Mouse (Mus musculus): ENCODE measurements around the gene Pnmt.

Gene Pnmt

DNA sequence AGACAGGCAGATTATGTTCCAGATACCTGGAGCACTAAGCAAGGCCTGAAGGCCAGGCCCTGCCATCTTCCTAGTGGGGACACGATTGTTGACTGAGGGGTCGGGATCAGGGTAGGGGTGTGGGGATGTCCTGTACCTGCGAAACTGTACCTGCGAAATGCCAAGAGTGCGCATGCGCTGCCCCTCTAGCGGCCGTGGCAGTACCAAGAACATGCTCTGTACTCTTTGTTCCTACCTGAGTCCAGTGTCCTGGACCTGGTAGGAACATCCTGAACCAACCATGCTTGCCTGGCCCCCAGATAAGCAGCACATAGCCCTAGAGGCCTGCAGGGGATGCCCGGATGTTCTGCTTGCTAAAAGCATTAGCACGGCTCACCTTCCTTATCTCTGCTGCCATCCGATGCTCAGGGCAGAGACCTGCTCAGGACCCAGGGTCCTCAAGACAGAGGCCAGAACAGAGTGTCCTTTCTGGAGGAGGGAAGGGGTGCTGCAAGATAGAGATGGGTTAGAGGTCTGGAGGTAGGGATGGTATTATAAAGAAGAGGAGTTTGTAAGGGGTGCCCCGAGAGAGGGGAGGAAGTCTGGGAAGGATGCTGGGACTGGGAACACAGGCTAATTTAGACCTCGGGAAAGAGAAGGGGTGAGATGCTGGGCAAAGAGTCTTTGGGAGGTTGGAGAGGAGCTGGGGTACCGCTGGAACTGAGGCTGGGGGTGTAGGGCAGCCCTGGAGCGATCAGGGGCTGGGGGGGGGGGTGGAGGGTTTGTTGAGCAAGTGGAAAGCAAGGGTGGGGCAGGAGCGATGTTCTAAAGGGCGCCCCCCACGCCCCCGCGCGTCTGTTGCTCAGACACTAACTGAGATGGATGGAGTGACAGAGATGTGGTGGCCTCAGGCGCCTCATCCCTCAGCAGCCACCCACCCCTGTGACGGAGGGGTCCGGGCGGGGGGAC is at the start of gene Pnmt:
Pnmt (plus strand) TSS at position 813 of the 948 bp plus-strand sequence.
- DNase-seq (ENCODE audit: low spot score), result no peak

DNA sequence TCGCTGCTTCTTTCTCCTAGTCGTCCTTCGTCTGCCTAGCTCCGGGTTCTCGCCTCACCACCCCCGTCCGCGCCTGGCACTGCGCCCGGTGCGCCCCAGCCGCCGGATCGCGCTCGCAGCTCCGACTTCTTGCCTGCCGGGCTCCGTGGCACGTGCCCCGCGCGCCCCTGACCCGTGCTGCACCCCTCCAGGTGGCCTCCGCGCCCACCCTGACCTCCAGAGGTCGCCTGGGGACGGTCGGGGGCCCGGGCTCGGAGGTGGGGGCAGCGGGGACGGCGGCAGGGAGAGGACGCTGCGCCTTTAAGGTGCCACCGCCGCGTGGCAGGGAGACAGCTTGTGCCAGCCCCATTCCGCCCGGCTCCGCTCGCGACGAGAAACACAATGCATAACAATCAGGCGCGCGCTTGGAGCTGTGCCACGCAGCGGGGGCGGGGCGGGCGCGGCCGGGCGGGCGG is 47.7 kb upstream of the Pnmt start:
- DNase-seq (ENCODE audit: low spot score), result no peak

DNA sequence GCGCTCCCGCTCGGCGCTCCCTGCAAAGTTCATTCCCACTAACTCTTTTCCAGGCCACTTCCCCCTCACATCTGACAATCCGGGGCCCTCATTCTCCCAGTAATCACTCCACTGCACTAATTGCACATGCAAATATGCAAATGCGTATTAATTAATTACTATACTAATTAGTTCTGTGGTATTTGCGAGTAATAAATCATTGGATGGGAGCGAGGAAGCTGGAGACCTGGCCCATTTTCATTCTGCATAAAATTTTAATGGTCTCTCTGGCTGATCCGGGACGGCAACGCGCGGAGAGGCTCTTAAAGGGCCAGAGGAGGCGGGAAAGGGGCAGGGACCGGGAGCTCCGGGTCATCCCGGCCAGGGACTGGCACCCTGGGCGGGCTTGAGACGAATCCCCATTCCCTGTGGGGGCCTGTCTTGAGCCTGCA is 47.2 kb upstream of the Pnmt start:
- no peak for DNase-seq (ENCODE audit: low spot score)

DNA sequence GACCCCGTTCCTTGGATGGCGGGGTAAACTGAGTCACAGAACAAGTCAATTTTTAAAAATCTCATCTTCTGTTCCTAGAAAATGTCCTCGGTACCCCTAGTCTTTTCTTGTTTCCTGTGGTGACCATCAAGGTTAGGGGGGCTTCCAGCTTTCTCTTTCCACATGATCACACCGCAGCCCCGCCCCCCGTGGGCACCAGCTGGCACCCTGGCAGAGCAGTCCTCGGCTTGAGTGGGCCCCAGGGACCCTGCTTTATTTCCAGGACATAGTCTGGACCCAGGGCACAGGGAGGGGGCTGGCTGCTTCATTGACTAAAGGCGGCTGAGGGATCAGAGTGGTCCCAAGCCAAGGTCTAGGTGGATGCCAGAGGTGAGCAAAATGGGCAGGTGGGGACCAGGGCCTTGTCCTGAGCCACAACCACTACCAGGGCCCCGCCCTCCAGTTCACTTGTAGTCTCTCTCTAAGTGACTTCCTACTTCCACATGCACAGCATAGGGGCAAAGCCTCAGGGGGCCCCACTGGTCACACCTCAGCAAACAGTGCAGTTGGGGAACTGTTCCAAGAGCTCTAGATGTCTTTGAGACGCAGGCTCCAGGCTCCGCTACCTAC is 46.5 kb upstream of the Pnmt start:
- no peak for DNase-seq (ENCODE audit: low spot score)

DNA sequence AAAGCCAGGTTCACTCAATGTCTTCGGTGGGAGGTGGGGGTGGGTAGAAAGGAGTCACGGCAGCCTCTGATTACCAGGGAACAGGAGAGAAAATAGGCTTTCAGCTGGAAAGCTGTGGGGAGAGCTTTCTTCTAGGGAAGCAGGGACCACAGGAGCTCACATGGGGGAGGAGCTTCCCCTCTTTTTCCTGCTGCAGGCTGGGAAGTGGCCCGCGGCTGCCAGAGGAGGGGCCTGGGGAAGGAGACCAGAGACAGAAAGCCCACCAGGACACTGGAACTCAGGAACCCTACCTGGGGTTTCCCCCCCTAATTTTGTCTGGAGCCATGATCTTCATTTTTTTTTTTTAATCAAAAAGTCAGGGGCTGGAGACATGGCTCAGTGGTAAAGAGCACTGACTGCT is 45.7 kb upstream of the Pnmt start:
- no peak for DNase-seq (ENCODE audit: low spot score)

DNA sequence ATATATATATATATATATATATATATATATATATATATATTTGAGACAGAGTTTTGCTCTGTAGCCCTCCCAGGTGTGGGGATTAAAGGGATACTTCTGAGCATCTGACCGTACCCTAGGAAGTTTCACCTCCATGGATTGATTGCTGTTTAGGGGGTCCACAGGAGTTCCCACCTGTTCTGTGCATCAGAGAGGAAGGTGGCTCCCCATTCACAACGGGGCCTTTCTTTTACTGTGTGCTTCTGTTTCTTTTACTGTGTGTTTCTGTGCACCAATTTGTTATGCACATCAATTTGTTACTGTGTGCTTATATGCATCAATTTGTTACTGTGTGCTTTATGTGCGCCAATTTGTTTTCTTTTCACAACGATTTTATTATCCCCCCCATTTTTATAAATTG is 45.1 kb upstream of the Pnmt start:
- DNase-seq (ENCODE audit: low spot score), result no peak

DNA sequence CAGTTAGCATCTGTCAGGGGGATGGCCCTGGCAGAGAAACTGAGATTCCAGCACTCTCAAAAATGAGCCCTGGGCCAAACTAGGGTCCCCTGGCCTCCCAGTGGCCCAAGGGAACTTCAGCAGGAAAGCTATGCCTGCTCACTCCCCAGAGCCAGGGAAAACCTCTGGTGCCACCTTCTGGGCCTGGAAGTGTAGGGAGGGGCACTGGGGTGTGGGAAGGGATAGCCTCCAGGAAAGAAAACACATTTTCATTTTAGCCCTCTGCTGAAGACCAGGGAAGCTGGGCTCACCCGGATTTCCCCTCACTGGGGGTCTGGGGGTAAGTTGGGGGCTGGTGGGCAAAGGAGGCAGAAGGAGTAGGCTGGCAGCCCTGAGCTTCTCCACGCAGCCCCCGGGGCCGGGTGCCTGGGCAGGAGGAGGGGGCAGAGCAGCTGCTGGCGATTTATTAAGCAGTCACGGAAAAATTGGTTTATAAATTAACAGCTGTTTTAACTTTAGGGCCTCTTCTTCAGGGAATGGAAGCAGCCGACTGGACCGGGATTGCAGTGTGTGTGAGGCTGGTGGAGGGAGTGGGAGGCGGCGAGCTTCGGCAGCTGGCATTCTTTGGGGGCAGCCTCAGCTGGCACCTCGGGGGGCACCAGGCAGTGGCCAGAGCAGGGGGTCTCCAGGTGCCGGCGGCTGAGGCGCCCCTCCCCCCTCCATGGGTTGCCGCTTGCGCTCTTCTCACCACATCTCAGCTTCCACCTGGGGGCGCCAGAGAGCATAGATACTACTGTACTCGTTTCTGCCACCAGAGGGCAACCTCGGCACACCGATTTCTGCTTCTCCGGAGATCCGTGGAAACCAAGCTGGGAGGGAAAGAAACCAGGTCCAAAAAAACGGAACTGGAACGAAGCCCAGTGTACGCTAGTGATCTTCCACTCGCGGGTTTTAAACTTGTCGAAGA is 44.0 kb upstream of the Pnmt start:
- DNase-seq (ENCODE audit: low spot score), result peak; percentile 82

DNA sequence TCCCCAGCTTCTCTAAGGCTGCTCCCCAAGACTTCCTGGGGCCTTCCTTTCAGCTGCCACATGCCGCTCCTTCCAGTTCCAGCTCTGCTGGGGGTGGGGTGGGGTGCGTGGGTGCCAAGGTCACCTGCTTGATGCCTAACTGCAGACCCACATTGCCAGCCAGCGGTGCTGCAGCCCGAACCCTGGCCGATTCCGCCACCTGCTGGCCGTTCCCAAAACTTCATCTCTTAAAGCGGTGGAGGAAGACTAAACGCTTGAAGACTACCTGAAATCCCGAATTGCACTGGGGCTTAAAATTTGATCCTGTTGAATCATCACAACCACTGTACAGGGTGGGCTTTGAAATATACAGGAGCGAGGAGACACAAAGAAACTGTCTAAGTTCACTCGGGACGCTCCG is 41.0 kb upstream of the Pnmt start:
- peak; percentile 55 for DNase-seq (ENCODE audit: low spot score)

DNA sequence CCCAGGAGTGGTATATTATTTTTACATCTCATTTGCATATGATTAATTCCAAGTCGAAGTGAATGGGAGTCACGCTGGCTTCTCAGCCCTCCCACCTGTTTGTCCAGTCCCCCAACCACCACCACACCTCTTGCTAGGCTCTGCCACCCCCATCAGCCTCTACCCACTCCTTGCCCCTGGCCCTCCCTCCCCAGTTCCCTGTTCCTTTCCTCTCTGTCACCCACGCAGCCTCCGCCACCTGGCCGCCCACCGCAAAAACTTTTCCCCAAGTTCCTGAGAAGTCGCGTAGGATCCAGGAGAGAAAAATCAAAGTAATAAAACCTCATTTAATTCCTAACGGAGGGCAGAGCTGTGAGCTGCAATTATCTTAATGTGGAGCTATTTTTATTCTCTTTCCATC is 40.1 kb upstream of the Pnmt start:
- no peak for DNase-seq (ENCODE audit: low spot score)

DNA sequence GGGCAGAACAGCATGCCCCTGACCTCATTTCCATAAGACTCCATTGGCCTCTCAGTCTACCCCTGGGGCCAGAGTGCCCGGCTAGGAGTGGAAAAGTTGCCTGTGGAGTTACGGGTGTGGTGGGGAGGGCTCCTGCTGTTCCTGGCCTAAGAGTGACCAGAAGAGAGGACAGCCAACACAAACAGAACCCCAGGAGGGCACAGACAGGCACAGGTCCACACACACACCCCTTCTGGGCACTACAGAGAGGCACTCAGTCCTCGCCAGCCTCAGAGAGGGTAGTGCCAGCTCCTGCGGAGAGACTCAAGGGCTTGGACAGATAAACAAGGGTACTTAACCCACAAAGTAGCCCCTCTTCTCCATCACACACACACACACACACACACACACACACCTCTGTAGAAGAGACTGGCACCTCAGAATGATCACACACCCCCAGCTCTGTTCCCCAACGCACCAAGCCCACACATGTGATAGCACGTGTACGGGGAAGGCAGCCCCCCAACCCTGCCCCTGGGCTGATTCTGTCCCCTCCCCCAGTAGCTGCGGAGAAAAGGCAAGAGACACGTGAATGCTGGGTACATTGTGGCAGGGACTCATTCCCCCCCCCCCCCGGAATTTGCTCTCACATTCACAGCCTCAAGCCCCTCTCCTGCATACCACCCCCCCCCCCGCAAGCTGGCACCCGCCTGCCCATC is 38.7 kb upstream of the Pnmt start:
- DNase-seq (ENCODE audit: low spot score), result no peak

DNA sequence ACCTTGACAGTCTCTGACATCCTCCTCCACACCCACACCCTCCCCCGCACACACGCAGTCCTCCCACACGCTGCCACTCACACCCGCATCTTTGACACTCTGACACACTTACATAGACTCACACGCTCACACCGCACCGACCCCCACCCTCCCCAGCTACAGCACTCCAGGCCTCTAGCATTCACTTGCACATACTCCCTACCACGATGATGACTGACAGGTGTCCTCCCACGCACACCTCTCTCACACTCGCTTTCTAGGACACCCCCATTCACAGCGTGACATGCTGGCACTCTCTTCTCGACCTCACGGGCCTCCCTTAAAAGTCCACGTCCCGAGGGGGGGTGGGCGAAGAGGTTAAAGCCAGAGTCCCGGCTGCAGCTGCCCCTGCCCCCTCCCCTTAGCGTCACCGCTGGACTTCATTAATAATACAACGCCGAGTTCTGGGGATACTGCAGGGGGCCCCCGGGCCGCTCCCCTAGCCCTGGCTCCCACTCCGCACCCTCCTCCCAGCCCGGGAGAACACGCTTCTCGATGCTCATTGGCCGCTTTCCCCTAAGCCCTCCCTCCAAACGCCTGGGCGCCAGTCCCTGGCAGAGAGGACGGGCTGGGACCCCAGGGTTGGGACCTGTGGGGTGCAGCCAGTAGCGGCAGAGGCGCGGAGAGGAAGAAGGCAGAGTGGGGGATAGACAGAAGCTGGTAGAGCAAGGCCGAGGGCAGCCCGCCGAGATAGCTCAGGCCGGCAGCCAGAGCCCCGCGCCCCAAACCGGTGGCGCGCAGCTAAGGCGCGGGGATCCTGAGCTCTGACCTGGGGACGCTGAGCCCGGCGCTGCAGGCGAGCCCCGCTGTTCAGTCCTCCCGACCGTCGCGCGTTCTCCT is 37.9 kb upstream of the Pnmt start, which contains the start of gene Ppp1r1b:
Ppp1r1b (plus strand) TSS at position 322 of the 879 bp plus-strand sequence.
- peak; percentile 50 for DNase-seq (ENCODE audit: low spot score)

DNA sequence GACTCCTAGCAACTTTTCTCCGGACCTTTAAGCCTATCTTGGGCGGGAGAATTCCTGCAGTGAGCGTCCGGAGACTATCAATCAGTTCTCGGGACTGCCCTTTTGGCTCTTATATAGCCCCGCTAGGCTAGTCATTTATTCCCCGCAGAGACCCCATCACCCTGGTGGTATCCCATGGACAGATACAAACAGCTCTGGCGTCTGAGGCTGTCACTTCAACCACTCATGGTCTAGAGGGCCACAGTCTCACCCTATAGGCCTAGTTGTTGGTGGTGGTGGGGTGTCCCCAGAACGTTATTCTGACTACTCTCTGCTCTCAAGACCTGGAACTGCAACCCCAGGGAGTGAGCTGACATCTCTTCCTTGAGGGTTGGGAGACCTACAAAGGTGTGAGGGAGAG is 36.9 kb upstream of the Pnmt start:
- DNase-seq (ENCODE audit: low spot score), result no peak

DNA sequence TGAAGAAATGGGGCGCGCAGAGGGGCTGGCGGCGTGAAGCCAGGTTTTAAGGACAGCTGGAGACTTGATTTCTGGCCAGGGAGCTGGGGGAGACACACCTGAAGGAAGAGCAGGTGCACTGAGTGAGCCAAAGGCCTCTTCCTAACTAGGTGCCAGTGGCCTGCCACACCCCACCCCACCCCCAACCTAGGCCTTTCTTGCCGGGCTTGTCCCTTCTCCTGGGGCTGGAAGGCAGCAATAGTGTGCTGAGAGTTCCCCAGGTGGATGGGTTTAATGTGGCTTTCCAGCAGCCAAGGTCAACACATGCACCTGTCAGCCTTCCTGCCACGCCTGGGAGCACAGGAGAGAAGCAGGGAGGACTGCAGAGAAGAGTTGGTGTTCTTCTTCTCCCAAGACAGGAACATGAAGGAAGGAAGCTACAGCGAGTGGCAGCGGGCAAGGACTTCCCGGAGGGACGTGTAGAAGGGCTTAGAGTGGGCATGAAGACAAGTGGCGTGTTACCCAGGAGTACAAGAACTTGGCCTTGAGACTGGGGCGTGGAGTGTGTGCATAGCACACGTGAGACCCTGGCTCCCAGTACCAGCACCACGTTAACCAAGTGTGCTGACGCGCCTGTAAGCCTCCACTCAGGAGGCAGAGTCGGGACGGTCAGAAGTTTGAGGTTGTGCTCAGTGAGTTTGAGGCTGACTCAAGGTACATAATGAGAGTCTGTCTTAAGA is 33.8 kb upstream of the Pnmt start:
- DNase-seq (ENCODE audit: low spot score), result no peak

DNA sequence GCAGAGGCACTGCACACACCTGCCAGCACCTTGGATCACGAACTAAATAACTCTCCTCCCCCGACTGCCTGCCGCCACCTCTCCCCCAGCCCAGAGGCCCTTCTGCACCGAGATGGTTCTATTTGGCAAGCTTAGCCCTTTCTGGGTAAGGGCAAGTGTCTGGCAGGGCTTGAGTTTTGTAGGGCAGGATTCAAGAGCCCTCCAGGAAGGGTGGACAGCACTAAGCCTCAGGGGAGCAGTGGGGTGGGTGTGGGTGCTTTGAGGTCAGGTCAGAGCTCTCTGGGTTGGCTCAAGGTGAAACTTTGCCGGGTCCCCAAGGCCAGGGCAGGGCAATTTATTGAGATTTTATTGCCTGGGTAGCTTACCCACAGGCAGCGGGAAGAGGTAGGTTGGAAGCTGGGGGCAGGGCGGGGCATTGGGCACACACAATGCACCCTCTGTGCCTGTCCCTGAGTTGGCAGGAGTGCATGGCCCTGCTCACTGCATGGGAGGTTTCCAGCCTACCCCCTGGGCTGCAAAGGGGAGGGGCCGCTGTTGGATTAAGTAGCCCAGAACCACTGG is 32.5 kb upstream of the Pnmt start:
- DNase-seq (ENCODE audit: low spot score), result no peak

DNA sequence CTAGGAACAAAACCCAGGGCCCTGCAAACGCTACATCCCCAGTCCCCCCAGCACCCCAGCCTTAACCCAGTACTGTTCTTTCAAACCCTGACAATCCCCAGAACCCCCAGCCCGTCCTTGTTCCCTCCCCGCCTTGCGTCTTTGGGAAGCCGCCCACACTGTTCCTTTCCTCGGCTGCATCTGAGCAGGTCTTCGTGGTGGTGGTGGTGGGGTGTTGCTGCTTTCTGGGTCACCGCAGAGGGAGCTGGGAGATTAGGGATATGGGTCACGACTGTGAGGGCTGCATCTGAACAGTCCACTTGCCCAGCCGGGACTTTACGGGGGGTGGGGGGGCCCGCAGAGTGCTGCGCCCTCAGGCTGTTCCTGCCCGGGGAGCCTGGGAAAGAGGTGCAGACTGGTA is 31.8 kb upstream of the Pnmt start:
- no peak for DNase-seq (ENCODE audit: low spot score)

DNA sequence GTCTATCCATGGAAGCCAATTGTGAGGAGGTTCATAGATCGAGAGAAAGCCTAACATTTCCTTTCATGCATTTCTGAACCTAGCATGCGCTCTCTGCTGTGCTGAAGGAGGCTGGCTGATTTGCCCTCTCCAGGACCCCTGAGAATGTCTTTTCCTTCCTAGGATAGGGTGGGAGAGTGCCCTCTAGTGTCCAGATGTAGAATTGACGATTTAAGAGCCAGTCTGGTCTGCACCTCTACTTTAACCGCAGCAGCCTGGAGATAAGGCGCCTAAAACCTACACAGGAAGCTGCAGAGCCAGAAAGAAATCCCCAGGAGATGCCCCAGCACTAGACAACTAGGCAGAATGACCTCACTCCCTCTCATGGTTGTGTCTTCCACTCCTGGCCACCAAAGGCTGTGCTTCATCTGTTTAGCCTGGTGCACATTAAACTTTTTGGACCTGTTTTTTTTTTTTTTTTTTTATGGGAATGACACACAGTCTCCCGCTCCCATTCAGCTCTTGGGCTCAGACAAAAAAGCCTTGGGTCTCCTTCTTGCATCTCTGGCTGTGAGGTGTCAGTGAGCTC is 30.4 kb upstream of the Pnmt start:
- peak; percentile 75 for DNase-seq (ENCODE audit: low spot score)

DNA sequence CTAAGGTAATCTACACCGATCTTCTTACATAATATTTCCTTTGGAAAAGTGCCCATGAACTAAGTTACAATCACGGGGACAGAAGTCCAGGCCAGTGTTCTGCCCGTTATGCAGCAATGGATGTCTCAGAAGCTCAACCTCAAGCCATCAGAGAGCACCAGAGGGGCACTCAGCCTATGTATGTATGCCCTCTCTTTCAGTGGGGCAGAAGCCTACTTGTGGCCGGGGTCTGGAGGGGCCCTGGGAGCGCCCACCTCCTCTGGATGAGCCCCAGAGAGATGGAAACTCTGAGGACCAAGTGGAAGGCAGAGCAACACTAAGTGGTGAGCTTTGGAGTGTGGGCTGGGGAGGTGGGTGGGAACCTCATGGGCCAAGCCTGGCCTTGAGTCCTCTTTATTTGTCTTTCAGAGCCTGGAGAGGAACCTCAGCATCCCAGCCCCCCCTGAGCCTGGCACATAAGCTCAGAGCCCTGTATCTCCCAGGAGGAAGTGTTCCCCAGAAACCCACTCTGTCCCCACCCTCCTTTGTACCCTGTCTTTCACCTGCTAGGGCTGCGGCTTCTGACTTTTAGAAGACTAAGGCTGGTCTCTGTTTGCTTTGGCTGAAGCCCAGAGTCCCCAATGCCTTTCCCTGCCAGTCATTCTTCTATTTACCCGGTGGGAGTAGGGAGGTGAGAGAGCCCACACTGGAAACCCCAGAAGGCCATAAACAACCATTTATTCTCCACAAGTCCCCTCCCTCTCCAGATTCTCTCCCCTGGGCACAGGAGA is 29.4 kb upstream of the Pnmt start:
- DNase-seq (ENCODE audit: low spot score), result no peak

DNA sequence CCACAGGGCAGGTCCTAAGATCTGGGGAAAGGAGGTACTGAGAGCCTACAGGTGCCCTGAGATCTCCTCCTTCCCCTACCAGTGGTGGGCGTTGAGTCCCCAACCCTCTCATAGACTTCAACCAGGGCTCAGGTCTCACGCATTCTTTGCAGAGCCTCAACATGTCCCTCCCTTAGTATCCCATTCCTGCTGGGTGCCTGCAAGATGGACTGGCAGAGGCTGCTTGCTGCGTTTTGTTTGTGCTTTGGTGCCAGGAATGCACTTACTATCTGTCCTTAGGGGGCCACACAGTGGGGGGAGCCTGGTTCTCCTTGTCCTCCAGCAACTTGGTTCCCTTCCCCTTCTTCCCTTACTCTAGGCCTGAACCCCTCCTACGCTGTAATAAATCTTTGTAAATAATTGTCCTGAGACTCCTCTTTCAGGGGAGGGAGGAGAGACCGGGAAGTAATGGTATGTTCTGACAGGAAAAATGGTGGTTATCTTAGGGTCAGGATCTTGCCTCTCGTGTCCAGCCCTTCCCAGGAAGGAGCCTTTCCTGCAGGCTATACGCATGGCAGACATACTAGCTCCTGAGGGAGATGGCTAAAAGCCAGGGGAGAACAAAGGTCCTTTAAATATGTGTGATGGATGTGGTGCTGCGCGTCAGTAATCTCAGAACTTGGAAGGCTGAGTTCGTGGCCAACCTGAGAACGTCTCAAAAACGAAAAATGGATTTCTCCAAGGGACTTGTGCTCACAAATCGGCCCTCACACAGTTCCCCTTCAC is 28.7 kb upstream of the Pnmt start:
- DNase-seq (ENCODE audit: low spot score), result no peak
